Mouse (Mus musculus): ENCODE results near the gene Fam71b. TPM values are rescaled to one million over a fixed set of nuclear protein-coding genes. Genes with fewer than 3 reads are reported as not detected.

The Fam71b gene
- total and polyA plus RNA-seq, 2 experiments from 2014 or later = not detected

- DNase-seq (ENCODE audit: low spot score) = no peak
- peaks cover 13% of the 10 kb centered on the region for H3K36me3 ChIP-seq (replicated peaks; ENCODE audit: control insufficient read depth, insufficient read depth, low read length)
- H3K4me1 ChIP-seq (ENCODE audit: control insufficient read depth, insufficient read depth) = no peaks in the 10 kb centered on the region
- no peak overlapping the region for H3K27ac ChIP-seq (ENCODE audit: low read depth)
- no peaks in the 10 kb centered on the region for H3K27me3 ChIP-seq (ENCODE audit: control insufficient read depth, insufficient read depth, low read length)
- no peak; the same call in 1 of the 2 replicates for TF ChIP-seq CTCF (IDR thresholded peaks at IDR 0.05; ENCODE audit: low read depth)
- TF ChIP-seq EP300 (IDR thresholded peaks at IDR 0.05; ENCODE audit: low read depth) = no peak
- H3K9ac ChIP-seq (replicated peaks; ENCODE audit: low read depth, low read length) = no peak overlapping the region
- no peak overlapping the region for H3K4me2 ChIP-seq (ENCODE audit: low read depth, low read length)
- ATAC-seq (ENCODE audit: insufficient read depth, low read depth) = no peak
- no peak overlapping the region for H3K4me3 ChIP-seq (ENCODE audit: low read depth, low read length)
- WGBS = 89% methylated on average over 1 of the region's 1 CpGs
- H3K9me3 ChIP-seq (replicated peaks; ENCODE audit: control insufficient read depth, low read length) = no peaks in the 10 kb centered on the region
Measured at GRCm38 (mm10) chr11:46443152-46443551, 46.8 kb downstream of the Fam71b start.

- DNase-seq (ENCODE audit: low spot score) (no peak), ATAC-seq (ENCODE audit: insufficient read depth, low read depth) (no peak)
- Histone ChIP-seq H3K27me3 (ENCODE audit: control insufficient read depth, insufficient read depth, low read length) (no peaks in the 10 kb centered on the region), H3K4me2 (ENCODE audit: low read depth, low read length) (no peak overlapping the region), H3K4me1 (ENCODE audit: control insufficient read depth, insufficient read depth) (no peaks in the 10 kb centered on the region), H3K9me3 (replicated peaks; ENCODE audit: control insufficient read depth, low read length) (no peaks in the 10 kb centered on the region), H3K36me3 (replicated peaks; ENCODE audit: control insufficient read depth, insufficient read depth, low read length) (peaks cover 13% of the 10 kb centered on the region), H3K9ac (replicated peaks; ENCODE audit: low read depth, low read length) (no peak overlapping the region), H3K27ac (ENCODE audit: low read depth) (no peak overlapping the region), H3K4me3 (ENCODE audit: low read depth, low read length) (no peak overlapping the region)
- TF ChIP-seq EP300 (IDR thresholded peaks at IDR 0.05; ENCODE audit: low read depth) (no peak), CTCF (IDR thresholded peaks at IDR 0.05; ENCODE audit: low read depth) (no peak)
- 80% methylated on average over 5 of the region's 5 CpGs for WGBS
Measured at GRCm38 (mm10) chr11:46443979-46444378, 47.6 kb downstream of the Fam71b start.

- H3K36me3 ChIP-seq (replicated peaks; ENCODE audit: control insufficient read depth, insufficient read depth, low read length) = peaks cover 5% of the 10 kb centered on the region; the same call in 1 of the 2 replicates
- no peak overlapping the region for H3K27ac ChIP-seq (ENCODE audit: low read depth)
- H3K4me1 ChIP-seq (ENCODE audit: control insufficient read depth, insufficient read depth) = no peaks in the 10 kb centered on the region
- no peak overlapping the region for H3K9ac ChIP-seq (replicated peaks; ENCODE audit: low read depth, low read length)
- H3K9me3 ChIP-seq (replicated peaks; ENCODE audit: control insufficient read depth, low read length) = no peaks in the 10 kb centered on the region
- no peak for TF ChIP-seq CTCF (IDR thresholded peaks at IDR 0.05; ENCODE audit: low read depth)
- no peak for TF ChIP-seq EP300 (IDR thresholded peaks at IDR 0.05; ENCODE audit: low read depth)
- ATAC-seq (ENCODE audit: insufficient read depth, low read depth) (no peak), DNase-seq (ENCODE audit: low spot score) (no peak)
- H3K4me2 ChIP-seq (ENCODE audit: low read depth, low read length) = no peak overlapping the region
- WGBS = 87% methylated on average over 6 of the region's 6 CpGs
- H3K27me3 ChIP-seq (ENCODE audit: control insufficient read depth, insufficient read depth, low read length) = no peaks in the 10 kb centered on the region
- H3K4me3 ChIP-seq (ENCODE audit: low read depth, low read length) = no peak overlapping the region
Measured at GRCm38 (mm10) chr11:46446150-46446549, 49.8 kb downstream of the Fam71b start.

GRCm38 (mm10) chr11:46447644-46448484 is 51.5 kb downstream of the Fam71b start:
- H3K9me3 ChIP-seq (replicated peaks; ENCODE audit: control insufficient read depth, low read length) = no peaks in the 10 kb centered on the region
- H3K4me2 ChIP-seq (ENCODE audit: low read depth, low read length) = no peak overlapping the region
- H3K4me3 ChIP-seq (ENCODE audit: low read depth, low read length) = no peak overlapping the region
- no peak for TF ChIP-seq CTCF (IDR thresholded peaks at IDR 0.05; ENCODE audit: low read depth)
- no peak for TF ChIP-seq EP300 (IDR thresholded peaks at IDR 0.05; ENCODE audit: low read depth)
- 0 out of 2 replicates have a peak, but pooled peaks cover 2% of the 10 kb centered on the region for H3K36me3 ChIP-seq (replicated peaks; ENCODE audit: control insufficient read depth, insufficient read depth, low read length)
- no peaks in the 10 kb centered on the region for H3K4me1 ChIP-seq (ENCODE audit: control insufficient read depth, insufficient read depth)
- H3K27ac ChIP-seq (ENCODE audit: low read depth) = no peak overlapping the region
- H3K9ac ChIP-seq (replicated peaks; ENCODE audit: low read depth, low read length) = no peak overlapping the region
- no peak for DNase-seq (ENCODE audit: low spot score)
- H3K27me3 ChIP-seq (ENCODE audit: control insufficient read depth, insufficient read depth, low read length) = no peaks in the 10 kb centered on the region
- no peak for ATAC-seq (ENCODE audit: insufficient read depth, low read depth)
- WGBS = 70% methylated on average over 13 of the region's 13 CpGs

- no peaks in the 10 kb centered on the region for H3K4me1 ChIP-seq (ENCODE audit: control insufficient read depth, insufficient read depth)
- H3K4me3 ChIP-seq (ENCODE audit: low read depth, low read length) = no peak overlapping the region
- H3K27ac ChIP-seq (ENCODE audit: low read depth) = no peak overlapping the region
- no peak overlapping the region for H3K9ac ChIP-seq (replicated peaks; ENCODE audit: low read depth, low read length)
- TF ChIP-seq CTCF (IDR thresholded peaks at IDR 0.05; ENCODE audit: low read depth) (no peak), EP300 (IDR thresholded peaks at IDR 0.05; ENCODE audit: low read depth) (no peak)
- no peaks in the 10 kb centered on the region for H3K27me3 ChIP-seq (ENCODE audit: control insufficient read depth, insufficient read depth, low read length)
- no peaks in the 10 kb centered on the region for H3K9me3 ChIP-seq (replicated peaks; ENCODE audit: control insufficient read depth, low read length)
- WGBS = 74% methylated on average over 11 of the region's 11 CpGs
- DNase-seq (ENCODE audit: low spot score) = no peak
- ATAC-seq (ENCODE audit: insufficient read depth, low read depth) = no peak
- no peak overlapping the region for H3K4me2 ChIP-seq (ENCODE audit: low read depth, low read length)
- no peaks in the 10 kb centered on the region for H3K36me3 ChIP-seq (replicated peaks; ENCODE audit: control insufficient read depth, insufficient read depth, low read length)
Measured at GRCm38 (mm10) chr11:46449461-46450080, 53.2 kb downstream of the Fam71b start.
